Mouse (Mus musculus) c-Kit-positive CD71-positive TER-119-positive erythroid progenitor cells, embryonic 14.5 days (primary cell): ENCODE data around the gene Hcrt.
A peak's percentile ranks its signal among the peaks of the same experiment; 100 is the strongest.
"Not testable (repeated sequence)": the region's sequence is repeated elsewhere in the genome, so short reads cannot be mapped to it uniquely, and the experiment has no call there.

Experiments
- DNase-seq: peaks from one replicate; pipeline ENCODE4 v3.0.0-alpha.2; 2013; ENCODE audit warnings: low spot score

The Hcrt gene

DNA sequence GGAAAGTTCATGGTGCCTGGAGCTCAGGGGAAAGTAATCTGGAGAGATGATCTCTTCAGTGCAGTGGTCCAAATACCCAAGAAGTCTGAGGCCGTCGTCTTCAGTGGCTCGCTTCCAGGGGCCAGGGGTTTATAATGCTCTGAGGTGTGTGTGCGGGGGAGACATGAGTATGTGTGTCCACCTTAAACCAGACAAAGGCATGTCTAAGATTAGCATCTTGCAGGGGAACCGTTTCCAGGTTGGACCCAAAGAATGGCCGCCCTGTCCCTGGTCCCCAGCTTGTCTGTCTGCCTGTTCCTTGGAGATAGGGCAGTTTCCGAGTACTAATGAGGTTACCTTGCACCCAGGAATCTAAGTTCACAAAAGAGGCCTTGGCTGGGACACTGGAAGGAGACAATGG is at the start of gene Hcrt:
Gene Hcrt (minus strand): TSS at position 101 of the 400 bp plus-strand sequence.
- no peak for DNase-seq

DNA sequence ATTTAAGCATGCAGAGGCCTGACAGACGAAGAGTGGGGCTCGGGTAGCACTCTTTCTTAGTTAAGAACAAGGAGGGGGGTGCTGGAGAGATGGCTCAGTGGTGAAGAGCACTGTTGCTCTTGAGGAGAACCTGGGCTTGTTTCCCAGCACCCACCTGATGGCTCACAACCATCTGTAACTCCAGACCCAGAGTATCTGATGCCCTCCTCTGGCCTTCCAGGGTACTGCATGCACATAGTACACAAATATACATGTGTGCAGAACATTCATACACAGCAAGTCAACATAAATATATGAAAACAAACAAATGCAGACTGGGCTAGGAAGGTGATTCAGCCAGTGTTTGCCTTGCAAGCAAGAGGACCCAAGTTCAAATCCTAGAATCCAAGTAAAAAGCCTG is 48.4 kb upstream of the Hcrt start:
- no peak for DNase-seq

DNA sequence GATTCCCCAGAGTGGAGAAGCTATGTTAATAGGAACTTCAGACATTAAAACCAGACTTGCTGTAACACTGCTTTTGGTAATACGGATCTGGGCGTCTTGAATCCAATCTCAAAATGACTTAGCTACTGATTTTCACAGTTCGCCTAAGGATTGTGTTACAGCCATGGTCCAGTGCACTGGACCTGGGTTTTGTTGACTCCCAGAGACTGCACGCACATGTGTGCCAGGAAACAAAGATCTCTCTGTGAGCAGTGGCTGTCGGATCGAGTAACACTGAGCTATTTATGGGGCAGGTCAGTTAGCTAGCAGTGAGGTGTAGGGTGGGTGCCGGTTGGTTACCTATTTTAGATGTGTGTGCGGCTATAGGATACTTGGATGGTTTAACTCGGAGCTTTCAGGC is 47.8 kb upstream of the Hcrt start:
- no peak for DNase-seq

DNA sequence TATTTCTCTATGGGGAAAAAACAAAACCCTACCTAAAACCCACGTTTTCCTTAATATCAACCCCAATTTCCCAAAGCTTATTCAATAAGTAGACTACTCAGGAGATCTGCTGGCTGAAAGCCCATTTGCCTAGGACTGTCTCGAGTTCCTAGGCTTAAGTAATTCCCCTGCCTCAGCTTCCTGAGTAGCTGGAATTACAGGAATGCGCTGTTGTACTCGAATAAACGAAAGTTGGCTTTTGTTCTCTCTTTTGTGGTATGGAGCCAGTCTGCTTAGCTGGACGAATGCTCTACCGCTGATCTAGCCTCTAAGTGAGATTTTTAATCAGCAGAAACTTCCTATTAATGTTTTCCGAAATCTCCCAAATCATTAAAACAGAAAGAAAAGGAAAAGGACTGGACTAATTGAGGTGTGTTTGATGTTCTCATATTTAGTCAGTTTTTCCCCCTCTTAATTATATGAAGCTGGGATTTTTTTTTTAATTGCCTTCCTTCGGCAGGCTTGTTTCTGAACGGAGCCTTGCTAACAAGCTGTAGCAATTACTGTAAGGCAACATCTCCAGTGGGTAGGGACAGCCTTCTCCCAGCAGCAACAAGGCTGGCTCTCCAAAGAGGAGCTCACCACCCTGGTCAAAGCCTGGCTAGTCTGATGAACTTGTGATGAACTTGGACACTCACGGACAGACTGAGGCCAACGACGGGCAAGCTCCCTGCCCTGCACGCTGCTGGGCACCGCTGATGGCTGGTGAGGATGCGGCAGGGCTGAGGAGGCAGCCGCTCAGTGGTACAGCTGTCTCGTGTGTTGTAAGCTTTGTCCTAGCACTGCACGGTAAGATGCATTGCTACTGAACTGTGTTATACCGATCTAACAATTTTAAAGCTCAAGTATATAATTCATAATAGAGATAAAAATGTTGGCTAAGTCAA is 43.9 kb upstream of the Hcrt start:
- DNase-seq: no peak

DNA sequence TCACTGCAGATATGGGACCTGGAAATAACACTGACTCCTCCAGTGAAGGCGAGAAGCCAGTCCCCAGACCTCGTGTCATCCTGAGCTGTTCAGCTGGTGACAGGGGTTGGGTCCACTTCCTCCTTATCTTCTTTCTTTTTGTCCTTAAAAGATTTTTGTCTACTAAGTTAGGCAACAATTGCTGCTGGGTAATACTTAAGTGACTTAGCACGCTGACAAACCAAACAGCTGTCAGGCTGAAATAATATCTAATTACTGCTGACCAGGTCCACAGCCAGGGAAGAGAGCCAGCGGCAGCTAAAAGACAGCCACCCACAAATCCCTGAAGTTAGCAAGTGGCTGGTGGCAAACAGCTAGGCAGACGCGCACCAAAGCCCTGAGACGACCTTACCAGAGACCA is 42.8 kb upstream of the Hcrt start:
- DNase-seq: no peak

DNA sequence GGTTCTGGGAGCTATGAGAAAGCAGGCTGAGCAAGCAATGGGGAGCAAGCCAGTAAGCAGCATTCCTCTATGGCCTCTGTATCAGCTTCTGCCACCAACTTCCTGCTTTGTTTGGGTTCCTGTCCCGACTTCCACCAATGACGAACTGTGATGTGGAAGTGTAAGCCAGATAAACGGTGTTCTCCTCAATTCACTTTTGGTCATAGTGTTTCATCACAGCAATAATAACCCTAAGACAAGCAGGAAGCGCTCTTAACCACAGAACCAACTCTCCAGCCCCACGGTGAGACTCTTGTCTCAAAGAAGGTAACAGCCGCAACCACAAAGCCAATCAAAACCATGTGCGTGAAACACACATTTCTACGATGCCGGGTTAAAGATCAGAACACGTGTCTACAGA is 41.7 kb upstream of the Hcrt start:
- DNase-seq: no peak

DNA sequence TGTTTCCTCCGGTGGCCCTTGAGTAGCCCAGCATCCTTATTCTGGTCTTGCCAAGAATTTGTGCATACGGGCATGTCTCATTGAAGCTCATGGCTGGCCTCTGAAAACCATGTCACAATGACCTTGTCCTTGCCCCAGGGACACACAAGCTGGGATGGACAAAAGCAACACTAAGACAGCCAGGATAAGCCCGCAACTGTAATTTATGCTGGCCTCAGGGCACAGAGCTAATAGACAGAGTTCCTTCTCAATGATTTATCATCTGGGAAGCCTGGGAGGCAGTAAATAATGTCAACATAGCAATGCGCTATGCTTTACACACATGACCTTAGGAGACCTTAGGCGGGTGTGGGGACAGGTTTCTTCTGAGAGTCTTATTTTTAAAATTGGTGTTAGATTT is 36.7 kb upstream of the Hcrt start:
- DNase-seq: no peak

DNA sequence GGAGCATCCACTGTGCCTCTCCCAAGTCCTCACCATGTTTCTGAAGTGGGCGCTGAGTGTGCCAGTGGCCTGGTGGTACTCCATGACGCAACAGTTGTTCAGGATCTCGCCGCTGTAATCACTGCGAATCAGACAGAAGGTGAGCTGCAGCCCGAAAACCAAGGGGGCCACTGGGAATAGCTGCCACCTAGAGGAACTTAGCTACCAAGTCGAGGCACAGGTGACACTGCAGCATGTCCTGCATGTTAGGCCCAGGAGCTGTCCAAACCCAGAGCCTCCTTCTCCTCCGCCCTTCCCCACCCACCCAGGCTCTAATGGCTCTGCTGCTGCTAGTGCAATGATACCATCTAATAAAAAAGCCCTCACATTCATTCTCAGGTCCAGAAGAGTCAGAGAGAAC is 33.9 kb upstream of the Hcrt start:
- DNase-seq: no peak

DNA sequence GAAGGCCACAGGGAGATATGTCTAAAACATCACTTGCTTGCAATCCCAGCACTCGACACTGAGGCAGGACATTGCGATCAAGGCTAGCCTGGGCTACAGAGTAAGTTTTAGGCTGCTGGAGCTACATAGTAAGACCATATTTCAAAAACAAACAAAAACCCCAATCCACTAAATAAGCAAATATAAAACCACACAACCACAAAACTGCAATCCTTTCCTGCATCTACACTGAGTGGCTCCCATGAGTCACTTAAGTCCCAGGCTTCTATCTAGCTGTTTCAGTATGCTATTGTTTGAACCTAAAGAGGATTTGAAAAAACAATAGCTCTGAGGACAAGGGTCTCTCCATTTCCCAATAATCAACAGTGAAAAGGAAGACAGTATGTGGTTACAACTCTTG is 32.7 kb upstream of the Hcrt start:
- no peak for DNase-seq

DNA sequence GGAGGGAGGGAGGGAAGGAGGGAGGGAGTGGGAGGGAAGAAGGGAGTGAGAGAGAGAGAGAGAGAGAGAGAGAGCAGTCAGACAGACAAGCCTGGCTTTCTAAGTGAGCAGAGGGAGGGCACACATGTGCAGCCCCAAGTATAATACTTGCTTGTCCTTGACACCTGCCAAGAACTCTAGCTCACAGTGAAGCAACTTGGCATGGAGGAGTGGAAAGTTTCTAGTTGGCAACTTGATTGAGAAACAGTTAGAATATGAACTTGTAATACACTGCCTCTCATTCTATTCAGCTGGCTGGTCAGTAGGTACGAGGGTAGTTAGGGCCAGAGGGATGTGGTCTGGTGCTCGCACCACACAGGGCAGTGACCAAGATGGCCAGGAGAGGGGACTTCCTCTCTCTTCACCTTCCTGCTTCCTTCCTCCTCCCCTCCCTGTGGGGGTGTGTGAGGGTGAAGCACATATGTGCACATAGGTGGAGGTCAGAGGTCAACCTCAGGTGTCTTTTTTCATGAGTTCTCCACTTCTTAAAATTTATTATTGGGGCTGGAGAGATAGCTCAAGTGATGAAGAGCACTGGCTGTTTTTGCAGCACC is 28.8 kb upstream of the Hcrt start:
- DNase-seq: no peak

DNA sequence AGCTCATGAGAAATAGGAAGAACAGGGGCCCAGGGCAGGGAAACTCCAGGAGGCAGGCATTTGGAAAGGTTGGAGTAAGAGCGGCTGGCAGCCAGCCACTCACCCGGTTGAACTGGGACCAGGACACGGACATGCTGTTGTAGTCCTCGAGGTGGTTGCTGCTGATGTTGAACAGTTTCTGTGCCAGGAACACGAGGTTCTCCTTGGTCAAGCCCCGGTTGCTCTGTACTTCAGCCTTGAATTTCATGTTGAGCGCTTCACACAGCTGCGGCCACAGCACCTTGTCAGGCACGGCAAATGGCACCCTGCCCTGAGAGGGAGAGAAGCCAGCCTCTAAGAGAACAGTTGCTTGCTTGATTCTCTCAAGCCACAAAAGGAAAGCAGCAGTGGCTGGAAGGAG is 27.9 kb upstream of the Hcrt start:
- DNase-seq: not testable (repeated sequence)

DNA sequence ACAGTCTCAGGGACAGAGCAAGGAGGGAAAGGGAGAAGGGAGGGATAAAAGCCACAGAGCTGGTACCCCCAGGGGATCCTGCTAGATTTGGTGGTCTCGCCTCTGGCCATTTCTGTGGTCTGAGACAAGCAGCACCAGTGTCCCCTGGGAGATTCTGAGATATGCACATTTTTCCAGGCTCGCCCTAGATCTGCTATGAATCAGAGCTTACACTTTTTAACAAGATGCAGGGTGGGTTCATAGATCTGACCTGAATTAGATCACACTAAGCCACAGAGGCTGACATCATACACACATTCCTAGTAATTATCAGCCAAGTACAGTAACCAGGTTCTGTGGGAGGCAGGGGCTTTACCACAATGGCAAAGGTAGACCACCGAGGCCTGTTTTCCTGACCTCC is 27.0 kb upstream of the Hcrt start:
- no peak for DNase-seq

DNA sequence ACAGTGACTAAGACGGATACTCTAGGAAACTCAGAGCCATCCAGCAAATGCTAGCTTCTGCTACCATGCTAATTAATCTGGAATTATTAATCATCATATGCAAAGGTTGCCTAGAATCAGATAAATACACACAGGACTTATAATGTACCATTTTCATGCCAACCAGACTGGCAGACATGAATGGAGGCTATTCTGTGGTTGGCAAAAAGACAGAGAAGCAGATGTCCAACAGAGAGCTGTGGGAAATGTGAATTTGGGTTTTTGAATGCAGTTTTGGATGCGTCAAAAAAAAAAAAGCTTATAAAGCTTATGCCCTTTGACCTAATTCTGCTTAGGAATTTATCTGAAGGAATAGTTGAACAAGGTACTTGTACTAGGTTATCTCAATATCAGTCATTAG is 23.0 kb upstream of the Hcrt start:
- no peak for DNase-seq

DNA sequence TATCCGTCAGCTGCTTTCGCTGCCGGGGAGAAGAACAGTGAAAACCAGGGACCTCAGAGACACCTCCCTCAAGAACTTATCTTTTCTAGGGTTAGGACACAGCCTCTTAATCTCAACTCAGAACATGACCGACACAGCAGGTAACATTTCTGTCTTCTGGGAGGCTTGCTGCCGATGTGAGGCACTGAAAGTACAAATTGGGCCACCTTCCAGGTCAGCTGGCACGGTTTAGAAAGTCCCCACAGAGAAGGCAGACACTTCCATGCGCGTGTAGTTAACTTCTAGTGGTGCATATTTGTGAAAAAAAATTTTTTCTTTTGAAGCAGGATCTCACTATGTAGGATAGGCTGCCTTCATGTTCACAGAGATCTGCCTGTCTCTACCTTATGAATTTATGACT is 21.6 kb upstream of the Hcrt start:
- no peak for DNase-seq

DNA sequence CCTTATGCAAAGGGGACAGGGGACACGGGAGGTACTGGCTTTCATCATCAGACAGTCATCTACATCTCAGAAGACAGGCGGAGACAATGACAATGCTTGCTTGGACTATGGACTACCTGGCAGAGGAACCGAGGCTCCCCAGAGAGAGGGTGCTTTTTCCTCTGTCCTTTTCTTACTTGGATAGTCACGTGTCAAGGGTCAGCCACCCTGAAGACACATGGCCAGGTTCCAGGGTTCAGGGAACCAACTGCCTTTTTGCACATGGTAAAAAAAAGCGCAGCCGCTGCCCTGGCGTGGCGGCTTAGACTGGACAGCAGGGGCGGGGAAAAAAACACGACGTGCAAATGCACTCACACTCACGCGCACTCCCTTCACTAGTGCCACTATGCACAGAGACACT is 19.8 kb upstream of the Hcrt start:
- no peak for DNase-seq

DNA sequence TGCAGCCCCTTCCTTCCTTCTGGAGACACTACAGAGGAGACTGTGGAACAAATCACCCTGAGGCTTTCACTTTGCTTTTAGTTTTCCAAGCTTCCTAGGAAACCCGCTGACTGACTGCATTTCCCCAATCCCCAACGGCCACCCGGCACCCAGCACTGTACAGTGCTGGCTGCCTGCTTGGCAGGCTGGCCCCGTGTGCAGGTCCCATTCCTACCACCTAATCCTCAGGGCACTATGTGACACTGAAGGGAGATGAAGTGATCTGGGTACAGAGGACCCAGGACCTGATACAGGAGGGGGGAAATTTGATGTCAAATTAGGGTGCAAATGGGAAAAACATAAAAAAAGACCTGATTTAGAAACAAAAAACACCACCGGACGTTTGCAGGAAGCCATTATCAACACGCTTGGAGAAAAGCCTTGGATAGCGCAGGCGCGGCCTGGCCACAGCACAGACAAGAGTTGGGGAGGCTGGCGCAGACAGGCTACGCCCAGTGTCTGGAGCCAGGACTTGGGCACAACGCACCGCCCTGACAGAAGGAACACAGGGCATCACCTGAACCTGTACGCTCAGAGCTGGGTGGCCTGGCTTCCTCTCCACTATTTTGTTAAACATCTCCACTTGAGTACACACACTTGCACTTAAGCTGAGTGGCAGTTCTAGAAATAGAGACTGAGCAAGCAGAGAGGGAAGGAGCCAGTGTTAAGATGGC is 19.2 kb upstream of the Hcrt start:
- DNase-seq: no peak

DNA sequence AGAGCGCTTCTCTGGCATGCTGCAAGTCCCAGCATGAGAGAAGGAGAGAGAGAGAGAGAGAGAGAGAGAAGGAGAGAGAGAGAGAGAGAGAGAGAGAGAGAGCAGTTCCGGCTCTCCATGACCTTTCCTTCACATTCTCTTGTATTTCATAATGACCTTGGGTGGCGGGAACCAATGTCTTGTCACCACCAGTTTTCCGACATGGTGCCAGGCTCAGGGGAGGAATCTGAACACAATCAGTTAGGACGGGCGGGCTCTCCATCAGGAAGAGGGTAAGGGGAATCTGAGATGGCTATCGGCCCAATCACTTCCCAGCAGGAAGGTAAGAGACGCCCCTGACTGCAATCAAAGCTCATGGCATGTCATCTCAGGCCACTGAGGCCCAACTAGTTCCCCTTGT is 17.5 kb upstream of the Hcrt start:
- DNase-seq: no peak

DNA sequence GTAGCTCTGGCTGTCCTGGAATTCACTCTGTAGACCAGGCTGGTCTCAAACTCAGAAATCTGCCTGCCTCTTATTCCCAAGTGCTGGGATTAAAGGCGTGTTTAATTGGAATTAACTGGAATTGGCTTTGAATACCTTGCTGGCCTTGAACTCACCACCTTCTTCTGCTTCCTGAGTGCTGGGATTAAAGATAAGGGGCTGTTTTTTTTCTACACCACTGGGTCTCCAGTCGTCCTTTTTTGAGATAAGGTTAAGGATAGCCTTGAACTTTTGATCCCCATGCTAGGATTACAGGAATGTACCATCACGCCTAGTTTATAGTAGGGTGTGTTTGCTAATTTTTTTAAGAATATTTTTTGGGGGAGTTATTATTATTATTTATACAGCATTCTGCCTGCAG is 15.3 kb upstream of the Hcrt start:
- no peak for DNase-seq

DNA sequence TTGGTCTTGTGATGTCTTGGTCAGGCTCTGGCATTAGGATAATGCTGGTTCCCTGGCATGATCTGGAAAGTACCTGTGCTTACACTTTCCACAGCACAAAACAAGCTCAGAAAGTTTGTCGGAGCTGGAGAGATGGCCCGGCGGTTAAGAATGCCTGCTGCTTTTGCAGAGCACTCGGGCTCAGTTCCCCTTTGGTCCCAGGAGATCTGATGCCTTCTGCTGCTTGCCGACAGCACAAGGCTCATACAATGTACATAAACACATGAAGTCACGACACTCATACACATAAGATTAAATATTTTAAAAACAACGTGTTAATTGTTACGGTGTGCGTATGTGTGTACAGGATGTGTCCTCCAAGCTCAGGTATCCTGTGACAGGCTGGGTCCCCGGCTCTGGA is 13.2 kb upstream of the Hcrt start:
- DNase-seq: no peak

DNA sequence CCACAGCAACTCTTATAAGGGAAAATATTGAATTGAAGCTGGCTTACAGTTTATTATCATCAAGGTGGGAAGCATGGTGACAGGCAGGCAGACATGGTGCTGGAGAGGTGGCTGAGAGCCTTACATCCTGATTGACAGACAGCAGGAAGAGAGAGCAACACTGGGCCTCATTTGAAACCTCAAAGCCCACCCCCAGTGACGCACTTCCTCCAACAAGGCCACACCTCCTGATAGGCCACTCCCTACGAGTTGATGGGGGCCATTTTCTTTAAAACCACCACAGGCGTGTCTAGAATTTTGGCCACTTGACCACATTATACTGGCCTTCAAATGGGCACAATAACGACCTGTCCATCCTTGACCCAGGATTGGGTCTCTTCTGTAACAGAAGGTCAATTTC is 11.5 kb upstream of the Hcrt start:
- DNase-seq: no peak

DNA sequence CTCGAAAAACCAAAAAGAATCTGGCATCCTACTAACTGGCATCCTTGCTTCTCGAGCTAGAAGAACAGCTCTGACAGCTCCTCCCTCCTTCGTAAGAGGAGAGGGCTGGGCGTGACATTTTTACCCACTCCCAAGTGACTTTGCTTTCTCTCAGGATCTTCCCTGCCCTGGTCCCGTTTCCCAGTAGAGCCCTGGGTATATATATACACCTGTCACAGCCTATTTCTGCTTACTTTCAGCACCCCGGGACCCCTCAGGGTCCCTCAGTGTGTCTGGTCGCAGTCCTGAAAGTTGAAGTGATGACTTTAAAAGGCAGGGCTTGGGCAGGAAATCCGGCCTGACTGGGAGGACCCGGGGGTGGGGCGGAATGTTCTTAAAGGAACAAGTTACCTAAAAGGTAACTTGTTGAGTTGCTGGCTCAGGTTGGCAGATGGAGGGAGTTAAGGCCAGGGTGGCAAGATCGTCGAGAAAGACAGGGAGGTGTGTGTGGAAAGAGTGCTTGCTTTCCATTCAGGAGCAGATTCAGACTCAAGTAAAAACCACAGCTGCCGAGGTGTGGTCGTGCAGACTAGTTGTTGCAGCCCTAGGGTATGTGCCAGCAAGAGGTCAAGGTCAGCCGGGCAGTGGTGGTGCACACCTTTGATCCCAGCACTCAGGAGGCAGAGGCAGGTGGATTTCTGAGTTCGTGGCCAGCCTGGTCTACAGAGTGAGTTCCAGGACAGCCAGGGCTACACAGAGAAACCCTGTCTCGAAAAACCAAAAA is 8.1 kb upstream of the Hcrt start, which contains the start of gene Ghdc:
Gene Ghdc (minus strand): TSS at position 312 of the 763 bp plus-strand sequence.
- peak; percentile 58 for DNase-seq

DNA sequence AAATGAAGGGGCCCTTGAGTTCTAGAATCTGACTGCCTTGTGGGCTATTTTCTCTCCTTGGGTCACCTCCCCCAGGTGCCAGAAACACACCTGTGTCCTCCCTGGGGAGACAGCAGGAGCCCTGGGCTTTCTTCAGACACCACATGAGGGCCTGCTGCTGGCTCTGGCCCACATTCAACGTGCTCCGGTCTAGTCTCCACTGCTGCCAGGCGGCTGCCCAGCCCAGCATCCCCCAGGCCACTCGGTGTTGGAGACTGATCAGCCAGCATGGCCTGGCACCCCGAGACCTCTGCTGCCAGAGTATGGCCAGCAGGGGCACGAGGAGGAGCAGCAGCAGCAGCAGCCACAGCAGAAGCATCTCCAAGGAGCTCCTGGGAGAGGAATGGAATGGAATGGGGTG is 7.2 kb upstream of the Hcrt start:
- DNase-seq: no peak
